Mouse (Mus musculus): ENCODE measurements around the gene Sik1. TPM values are rescaled to one million over a fixed set of nuclear protein-coding genes. Genes with fewer than 3 reads are reported as not detected.

Sik1 gene
- total RNA-seq, 4 experiments from 2014 or later = 8.6 to 127 (median 15.7) TPM

GRCm38 (mm10) chr17:31831866-31832576, 23.6 kb downstream of the Sik1 start:
- DNase-seq = no peak

- no peak for DNase-seq
Measured at GRCm38 (mm10) chr17:31831097-31831865, 24.3 kb downstream of the Sik1 start.

GRCm38 (mm10) chr17:31830506-31831075, 25.0 kb downstream of the Sik1 start:
- DNase-seq = no peak

- no peak for DNase-seq
Measured at GRCm38 (mm10) chr17:31828916-31829315, 26.7 kb downstream of the Sik1 start.

- peak; percentile 50 for DNase-seq
Measured at GRCm38 (mm10) chr17:31828118-31828517, 27.5 kb downstream of the Sik1 start.

- DNase-seq = no peak
Measured at GRCm38 (mm10) chr17:31827206-31827605, 28.4 kb downstream of the Sik1 start.

GRCm38 (mm10) chr17:31826669-31827068, 28.9 kb downstream of the Sik1 start:
- DNase-seq = peak; percentile 74

GRCm38 (mm10) chr17:31825678-31826077, 29.9 kb downstream of the Sik1 start:
- DNase-seq = no peak

GRCm38 (mm10) chr17:31824812-31825211, 30.8 kb downstream of the Sik1 start:
- DNase-seq = no peak

GRCm38 (mm10) chr17:31821136-31821933, 34.3 kb downstream of the Sik1 start:
- DNase-seq = no peak

GRCm38 (mm10) chr17:31820099-31820846, 35.3 kb downstream of the Sik1 start:
- DNase-seq = no peak

GRCm38 (mm10) chr17:31819372-31819771, 36.2 kb downstream of the Sik1 start:
- DNase-seq = no peak

- no peak for DNase-seq
Measured at GRCm38 (mm10) chr17:31817815-31818214, 37.8 kb downstream of the Sik1 start.

GRCm38 (mm10) chr17:31817203-31817602, 38.4 kb downstream of the Sik1 start:
- DNase-seq = no peak

GRCm38 (mm10) chr17:31814848-31815247, 40.8 kb downstream of the Sik1 start:
- no peak for DNase-seq

GRCm38 (mm10) chr17:31813938-31814622, 41.5 kb downstream of the Sik1 start:
- DNase-seq = no peak

GRCm38 (mm10) chr17:31811333-31811732, 44.3 kb downstream of the Sik1 start:
- DNase-seq = no peak

- DNase-seq = no peak
Measured at GRCm38 (mm10) chr17:31809894-31810293, 45.7 kb downstream of the Sik1 start.

GRCm38 (mm10) chr17:31809136-31809535, 46.5 kb downstream of the Sik1 start:
- DNase-seq = no peak

GRCm38 (mm10) chr17:31808082-31808875, 47.3 kb downstream of the Sik1 start:
- peak; percentile 36 for DNase-seq

Measured in adrenal gland, adult 8-10 months (tissue).